Comparison of ENCODE assay signal across 8 mouse cellular contexts in the genomic region with DNA sequence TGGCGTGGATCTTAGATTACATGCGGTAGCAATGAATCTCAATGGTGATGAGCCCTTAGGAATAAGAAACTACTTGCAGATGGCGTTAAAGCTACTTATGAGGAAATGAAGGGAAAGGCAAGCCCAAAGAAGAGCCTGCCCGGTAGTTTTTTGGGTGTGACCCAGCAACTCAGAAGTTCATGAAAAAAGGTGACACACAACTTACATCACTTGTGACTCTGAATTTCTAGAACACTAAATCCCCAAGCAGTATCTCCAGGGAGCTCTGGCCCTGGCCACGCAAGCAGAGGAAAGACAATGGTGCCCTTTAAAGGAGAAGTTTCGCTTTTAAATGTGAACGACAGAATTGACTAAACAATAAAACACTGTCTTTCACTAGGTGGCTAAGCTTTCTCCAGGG. TPM values are rescaled to one million over a fixed set of nuclear protein-coding genes. Genes with fewer than 3 reads are reported as not detected.
DNase-seq lines count a peak whose midpoint lies in the region; ATAC-seq and TF ChIP-seq lines count a peak whose summit lies in the region.

No protein-coding gene starts in this region.

- no peak for ATAC-seq in embryonic facial prominence, embryonic 12.5 days (ENCODE audit: insufficient number of reproducible peaks, insufficient read depth, low FRiP score, low TSS enrichment)
- ATAC-seq in intestine, embryonic 14.5 days (replicated peaks; ENCODE audit: low FRiP score, low TSS enrichment, low read depth) = no peak
- no peak for ATAC-seq in neural tube, embryonic 12.5 days (ENCODE audit: low FRiP score, low read depth)
- ATAC-seq in monocyte, adult 5-6 weeks (replicated peaks; ENCODE audit: insufficient number of reproducible peaks, low FRiP score, low TSS enrichment, poor library complexity, severe bottlenecking) = no peak

- peaks cover 55% of the 10 kb centered on the region for H3K36me3 ChIP-seq in embryonic facial prominence, embryonic 12.5 days
- H3K36me3 ChIP-seq in intestine, embryonic 14.5 days (ENCODE audit: control insufficient read depth, insufficient read depth, low read length) = peaks cover 58% of the 10 kb centered on the region
- H3K36me3 ChIP-seq in neural tube, embryonic 12.5 days = peaks cover 45% of the 10 kb centered on the region

- 4% methylated on average over 7 of the region's 7 CpGs for WGBS in lung, adult 2 months
- WGBS in embryonic facial prominence, embryonic 12.5 days = 10% methylated on average over 7 of the region's 7 CpGs
- WGBS in intestine, embryonic 14.5 days = 6% methylated on average over 7 of the region's 7 CpGs
- 12% methylated on average over 7 of the region's 7 CpGs for WGBS in neural tube, embryonic 12.5 days

- no peak for DNase-seq in lung, adult 2 months
- no peak for DNase-seq in lung, postnatal 10 days
- DNase-seq in intestine, embryonic 14.5 days (ENCODE audit: low spot score) = no peak
- DNase-seq in left cerebral cortex, postnatal 36 days (ENCODE audit: low spot score in 2 of 2) = no peak
- no peak for DNase-seq in left cerebral cortex, adult 18-20 months (ENCODE audit: low spot score in 2 of 2)

- intact Hi-C loops in left cerebral cortex, postnatal 36 days (cut with DNase I) = loop anchor here (5.0 kb wide), 1 partner anchor 261 kb away; no protein-coding TSS in a partner anchor

- TF ChIP-seq POLR2A in lung, adult 2 months (IDR thresholded peaks at IDR 0.05; ENCODE audit: borderline replicate concordance, extremely low read depth, low read depth, low read length) = no peak

- no peaks in the 10 kb centered on the region for H3K9me3 ChIP-seq in embryonic facial prominence, embryonic 12.5 days
- no peaks in the 10 kb centered on the region for H3K9me3 ChIP-seq in intestine, embryonic 14.5 days (ENCODE audit: control insufficient read depth, low read length)
- H3K9me3 ChIP-seq in neural tube, embryonic 12.5 days = no peaks in the 10 kb centered on the region

- H3K4me2 ChIP-seq in embryonic facial prominence, embryonic 12.5 days (replicated peaks) = peak overlapping the region; percentile 83
- H3K4me2 ChIP-seq in intestine, embryonic 14.5 days (ENCODE audit: low read length) = peak overlapping the region; percentile 82
- peak overlapping the region; percentile 63 for H3K4me2 ChIP-seq in neural tube, embryonic 12.5 days (replicated peaks)

- peak overlapping the region; percentile 82 for H3K4me3 ChIP-seq in lung, adult 2 months (replicated peaks; ENCODE audit: extremely low read depth, low read depth, low read length)
- H3K4me3 ChIP-seq in embryonic facial prominence, embryonic 12.5 days = peak overlapping the region; percentile 84
- H3K4me3 ChIP-seq in intestine, embryonic 14.5 days (ENCODE audit: low read depth, low read length) = peak overlapping the region; percentile 93
- peak overlapping the region; percentile 59 for H3K4me3 ChIP-seq in neural tube, embryonic 12.5 days

- peak overlapping the region; percentile 84 for H3K9ac ChIP-seq in embryonic facial prominence, embryonic 12.5 days
- peak overlapping the region; percentile 75 for H3K9ac ChIP-seq in intestine, embryonic 14.5 days (ENCODE audit: low read length)
- H3K9ac ChIP-seq in neural tube, embryonic 12.5 days = peak overlapping the region; percentile 60

- peaks cover 15% of the 10 kb centered on the region for H3K4me1 ChIP-seq in lung, adult 2 months (ENCODE audit: control insufficient read depth, insufficient read depth, low read length)
- peaks cover 19% of the 10 kb centered on the region for H3K4me1 ChIP-seq in embryonic facial prominence, embryonic 12.5 days
- peaks cover 21% of the 10 kb centered on the region for H3K4me1 ChIP-seq in intestine, embryonic 14.5 days (replicated peaks; ENCODE audit: control insufficient read depth, insufficient read depth, low read length)
- H3K4me1 ChIP-seq in neural tube, embryonic 12.5 days = peaks cover 26% of the 10 kb centered on the region

- no peak for TF ChIP-seq CTCF in lung, adult 2 months (IDR thresholded peaks at IDR 0.05; ENCODE audit: insufficient read depth, low read length)

- H3K27ac ChIP-seq in embryonic facial prominence, embryonic 12.5 days = peak overlapping the region; percentile 91
- H3K27ac ChIP-seq in intestine, embryonic 14.5 days (ENCODE audit: low read depth) = peak overlapping the region; percentile 85
- peak overlapping the region; percentile 65 for H3K27ac ChIP-seq in neural tube, embryonic 12.5 days

- no peaks in the 10 kb centered on the region for H3K27me3 ChIP-seq in embryonic facial prominence, embryonic 12.5 days
- no peaks in the 10 kb centered on the region for H3K27me3 ChIP-seq in intestine, embryonic 14.5 days (replicated peaks; ENCODE audit: control insufficient read depth, insufficient read depth, low read length)
- no peaks in the 10 kb centered on the region for H3K27me3 ChIP-seq in neural tube, embryonic 12.5 days (replicated peaks)

RNA-seq across cellular contexts. Expression of a gene that starts 0.6 kb away (rescaled TPM):
- 6.8 and 10.1 TPM in 2 replicates for polyA plus RNA-seq in lung, adult 2 months (2012; rRNA removed)
- polyA plus RNA-seq in embryonic facial prominence, embryonic 12.5 days (2016; fragmentation: Nextera tagmentation; extraction: Ambion mirVana) = 31.4 and 31.5 TPM in 2 replicates
- 13.6 and 15.0 TPM in 2 replicates for polyA plus RNA-seq in intestine, embryonic 14.5 days (2014; fragmentation: Nextera tagmentation; extraction: Ambion mirVana)
- 28.8 and 30.2 TPM in 2 replicates for polyA plus RNA-seq in neural tube, embryonic 12.5 days (2016; fragmentation: Nextera tagmentation; extraction: Ambion mirVana)
- 10 to 100 TPM; 26.7 to 27.0 TPM for total RNA-seq in left cerebral cortex, postnatal 36 days (2021)
- 10 to 100 TPM; 27.1 to 29.1 TPM for total RNA-seq in left cerebral cortex, adult 18-20 months (2021)
- 40.7 to 45.0 TPM (median 41.6 TPM) in 3 replicates for total RNA-seq in monocyte, adult 5-6 weeks (2017)

RNA-seq across cellular contexts. Expression of a gene that starts 7.2 kb away (rescaled TPM):
- 27.6 and 30.9 TPM in 2 replicates for polyA plus RNA-seq in lung, adult 2 months (2012; rRNA removed)
- 72.1 and 74.2 TPM in 2 replicates for polyA plus RNA-seq in embryonic facial prominence, embryonic 12.5 days (2016; fragmentation: Nextera tagmentation; extraction: Ambion mirVana)
- polyA plus RNA-seq in intestine, embryonic 14.5 days (2014; fragmentation: Nextera tagmentation; extraction: Ambion mirVana) = 28.4 and 31.7 TPM in 2 replicates
- 112 and 115 TPM in 2 replicates for polyA plus RNA-seq in neural tube, embryonic 12.5 days (2016; fragmentation: Nextera tagmentation; extraction: Ambion mirVana)
- total RNA-seq in left cerebral cortex, postnatal 36 days (2021) = 10 to 100 TPM; 45.7 to 46.8 TPM
- 10 to 100 TPM; 42.5 to 49.2 TPM for total RNA-seq in left cerebral cortex, adult 18-20 months (2021)
- total RNA-seq in monocyte, adult 5-6 weeks (2017) = 9.1 to 14.0 TPM (median 13.6 TPM) in 3 replicates

RNA-seq across cellular contexts. Expression of a gene that starts 7.3 kb away (rescaled TPM):
- polyA plus RNA-seq in lung, adult 2 months (2012; rRNA removed) = 348 and 458 TPM in 2 replicates
- 565 and 574 TPM in 2 replicates for polyA plus RNA-seq in embryonic facial prominence, embryonic 12.5 days (2016; fragmentation: Nextera tagmentation; extraction: Ambion mirVana)
- 782 and 796 TPM in 2 replicates for polyA plus RNA-seq in intestine, embryonic 14.5 days (2014; fragmentation: Nextera tagmentation; extraction: Ambion mirVana)
- 467 and 486 TPM in 2 replicates for polyA plus RNA-seq in neural tube, embryonic 12.5 days (2016; fragmentation: Nextera tagmentation; extraction: Ambion mirVana)
- 100 to 1,000 TPM; 223 to 256 TPM for total RNA-seq in left cerebral cortex, postnatal 36 days (2021)
- total RNA-seq in left cerebral cortex, adult 18-20 months (2021) = 100 to 1,000 TPM; 228 to 233 TPM
- total RNA-seq in monocyte, adult 5-6 weeks (2017) = 929 to 1,174 TPM (median 1,019 TPM) in 3 replicates

RNA-seq across cellular contexts. Expression of a gene that starts 12.9 kb away (rescaled TPM):
- 18.0 and 21.0 TPM in 2 replicates for polyA plus RNA-seq in lung, adult 2 months (2012; rRNA removed)
- 43.8 and 44.1 TPM in 2 replicates for polyA plus RNA-seq in embryonic facial prominence, embryonic 12.5 days (2016; fragmentation: Nextera tagmentation; extraction: Ambion mirVana)
- 38.5 and 41.6 TPM in 2 replicates for polyA plus RNA-seq in intestine, embryonic 14.5 days (2014; fragmentation: Nextera tagmentation; extraction: Ambion mirVana)
- 55.3 and 55.7 TPM in 2 replicates for polyA plus RNA-seq in neural tube, embryonic 12.5 days (2016; fragmentation: Nextera tagmentation; extraction: Ambion mirVana)
- 10 to 100 TPM; 33.2 to 34.0 TPM for total RNA-seq in left cerebral cortex, postnatal 36 days (2021)
- 10 to 100 TPM; 35.3 to 39.9 TPM for total RNA-seq in left cerebral cortex, adult 18-20 months (2021)
- 42.5 to 69.7 TPM (median 48.7 TPM) in 3 replicates for total RNA-seq in monocyte, adult 5-6 weeks (2017)

RNA-seq across cellular contexts. Expression of a gene that starts 13.0 kb away (rescaled TPM):
- polyA plus RNA-seq in lung, adult 2 months (2012; rRNA removed) = 65.5 and 68.0 TPM in 2 replicates
- polyA plus RNA-seq in embryonic facial prominence, embryonic 12.5 days (2016; fragmentation: Nextera tagmentation; extraction: Ambion mirVana) = 54.2 and 56.8 TPM in 2 replicates
- polyA plus RNA-seq in intestine, embryonic 14.5 days (2014; fragmentation: Nextera tagmentation; extraction: Ambion mirVana) = 53.3 and 57.0 TPM in 2 replicates
- polyA plus RNA-seq in neural tube, embryonic 12.5 days (2016; fragmentation: Nextera tagmentation; extraction: Ambion mirVana) = 56.3 and 59.5 TPM in 2 replicates
- total RNA-seq in left cerebral cortex, postnatal 36 days (2021) = 100 to 1,000 TPM in 1 of 2 experiments, 10 to 100 TPM in 1; 95.5 to 106 TPM
- 100 to 1,000 TPM; 106 to 118 TPM for total RNA-seq in left cerebral cortex, adult 18-20 months (2021)
- 60.1 to 86.2 TPM (median 60.4 TPM) in 3 replicates for total RNA-seq in monocyte, adult 5-6 weeks (2017)
